Mouse (Mus musculus): Measurements from ENCODE around the gene Asb16.

Asb16 gene

GRCm38 (mm10) chr11:102268520-102269244 lies at the start of gene Asb16:
TSS of gene Asb16 (plus strand) at chr11:102268743.
- no peak for DNase-seq (ENCODE audit: low read depth, low spot score)

- peak; percentile 80 for DNase-seq (ENCODE audit: low read depth, low spot score)
These were observed 49.8 kb upstream of the Asb16 start for GRCm38 (mm10) chr11:102218783-102219182.

- no peak for DNase-seq (ENCODE audit: low read depth, low spot score)
These were observed 49.1 kb upstream of the Asb16 start for GRCm38 (mm10) chr11:102219247-102219993.

- DNase-seq (ENCODE audit: low read depth, low spot score): no peak
These were observed 48.6 kb upstream of the Asb16 start for GRCm38 (mm10) chr11:102219994-102220346.

GRCm38 (mm10) chr11:102220451-102220850 lies 48.1 kb upstream of the Asb16 start:
- DNase-seq (ENCODE audit: low read depth, low spot score): no peak

GRCm38 (mm10) chr11:102221243-102221953 lies 47.1 kb upstream of the Asb16 start:
- no peak for DNase-seq (ENCODE audit: low read depth, low spot score)

GRCm38 (mm10) chr11:102221954-102222351 lies 46.6 kb upstream of the Asb16 start:
- DNase-seq (ENCODE audit: low read depth, low spot score): no peak

GRCm38 (mm10) chr11:102223166-102223565 lies 45.4 kb upstream of the Asb16 start:
- DNase-seq (ENCODE audit: low read depth, low spot score): peak; percentile 73

- peak; percentile 60 for DNase-seq (ENCODE audit: low read depth, low spot score)
These were observed 43.9 kb upstream of the Asb16 start for GRCm38 (mm10) chr11:102224686-102225085.

- DNase-seq (ENCODE audit: low read depth, low spot score): no peak
These were observed 43.3 kb upstream of the Asb16 start for GRCm38 (mm10) chr11:102225221-102225620.

- peak; percentile 37 for DNase-seq (ENCODE audit: low read depth, low spot score)
These were observed 42.2 kb upstream of the Asb16 start for GRCm38 (mm10) chr11:102226067-102226978.

- DNase-seq (ENCODE audit: low read depth, low spot score): no peak
These were observed 41.0 kb upstream of the Asb16 start for GRCm38 (mm10) chr11:102227270-102228190.

GRCm38 (mm10) chr11:102228191-102228545 lies 40.4 kb upstream of the Asb16 start:
- no peak for DNase-seq (ENCODE audit: low read depth, low spot score)

- no peak for DNase-seq (ENCODE audit: low read depth, low spot score)
These were observed 39.8 kb upstream of the Asb16 start for GRCm38 (mm10) chr11:102228646-102229268.

GRCm38 (mm10) chr11:102229331-102229953 lies 39.1 kb upstream of the Asb16 start:
- DNase-seq (ENCODE audit: low read depth, low spot score): peak; percentile 48

GRCm38 (mm10) chr11:102230006-102230741 lies 38.4 kb upstream of the Asb16 start, which contains the start of gene Hdac5:
TSS of gene Hdac5 (minus strand) at chr11:102230166.
- peak; percentile 99 for DNase-seq (ENCODE audit: low read depth, low spot score)

- no peak for DNase-seq (ENCODE audit: low read depth, low spot score)
These were observed 32.5 kb upstream of the Asb16 start for GRCm38 (mm10) chr11:102236022-102236421.

GRCm38 (mm10) chr11:102240636-102241035 lies 27.9 kb upstream of the Asb16 start:
- DNase-seq (ENCODE audit: low read depth, low spot score): no peak

- no peak for DNase-seq (ENCODE audit: low read depth, low spot score)
These were observed 27.3 kb upstream of the Asb16 start for GRCm38 (mm10) chr11:102241246-102241645.

All from R1 (cell line).